ENCODE assay signal across 19 mouse cellular contexts in genomic region chr12:79016109-79016508, GRCm38 (mm10). TPM values are rescaled to one million over a fixed set of nuclear protein-coding genes. Genes with fewer than 3 reads are reported as not detected.
DNase-seq lines count a peak whose midpoint lies in the region; ATAC-seq lines count a peak whose summit lies in the region.
"Had no signal": no experiment of that assay in that cellular context is flagged by ENCODE, and none has a peak within 500 bp of the region (broad histone marks: within the 10 kb centered on the region; RNA-seq: fewer than 3 reads in every experiment).

No protein-coding gene starts in this region.

- peaks cover 3% of the 10 kb centered on the region; the same call in 1 of the 2 replicates for H3K4me1 ChIP-seq in neural tube, embryonic 11.5 days (ENCODE audit: control insufficient read depth, insufficient read depth, low read length)
- H3K4me1 ChIP-seq in embryonic facial prominence, embryonic 14.5 days (ENCODE audit: control insufficient read depth, insufficient read depth, low read length): no peaks in the 10 kb centered on the region
- H3K4me1 ChIP-seq in hindbrain, embryonic 12.5 days: peaks cover 8% of the 10 kb centered on the region
- H3K4me1 ChIP-seq in limb, embryonic 10.5 days: no peaks in the 10 kb centered on the region
- H3K4me1 ChIP-seq: hindbrain, embryonic 15.5 days; limb, embryonic 12.5 days; liver, embryonic 15.5 days had no signal

- H3K9ac ChIP-seq in neural tube, embryonic 11.5 days (ENCODE audit: low read length): no peak overlapping the region
- no peak overlapping the region for H3K9ac ChIP-seq in embryonic facial prominence, embryonic 14.5 days (ENCODE audit: low read depth, low read length)
- H3K9ac ChIP-seq in hindbrain, embryonic 12.5 days: no peak overlapping the region
- H3K9ac ChIP-seq: heart, embryonic 15.5 days; hindbrain, embryonic 15.5 days; limb, embryonic 12.5 days; liver, embryonic 15.5 days had no signal

- intact Hi-C loops in left cerebral cortex, postnatal 14 days (cut with DNase I): no loop called here

- DNase-seq in neural tube, embryonic 11.5 days (ENCODE audit: low spot score): peak; percentile 23
- DNase-seq in neural tube, embryonic 10.5 days (ENCODE audit: extremely low spot score, low spot score): no peak
- DNase-seq in embryonic facial prominence, embryonic 14.5 days (ENCODE audit: low spot score): peak; percentile 33
- peak; percentile 16 for DNase-seq in retina, embryonic 14.5 days (ENCODE audit: low spot score)
- no peak for DNase-seq in left cerebral cortex, adult 9 months (ENCODE audit: low spot score in 2 of 2)
- DNase-seq in limb, embryonic 10.5 days (ENCODE audit: low spot score): no peak
- DNase-seq in left cerebral cortex, postnatal 14 days (ENCODE audit: low spot score in 2 of 2): no peak
- DNase-seq: adrenal gland, adult 8-10 months; cerebellum, adult 2 months; heart, adult 11 months; kidney, adult 9 months; layer of hippocampus, postnatal 36 days; thymus, adult 18-20 months had no signal

- H3K27ac ChIP-seq in neural tube, embryonic 11.5 days (ENCODE audit: low read depth, low read length): no peak overlapping the region
- no peak overlapping the region for H3K27ac ChIP-seq in embryonic facial prominence, embryonic 14.5 days (replicated peaks; ENCODE audit: low read depth, low read length)
- no peak overlapping the region for H3K27ac ChIP-seq in hindbrain, embryonic 12.5 days
- no peak overlapping the region for H3K27ac ChIP-seq in limb, embryonic 10.5 days
- H3K27ac ChIP-seq: heart, embryonic 15.5 days; hindbrain, embryonic 15.5 days; limb, embryonic 12.5 days; liver, embryonic 15.5 days had no signal

- no peak overlapping the region for H3K4me2 ChIP-seq in neural tube, embryonic 11.5 days (ENCODE audit: low read depth)
- H3K4me2 ChIP-seq in embryonic facial prominence, embryonic 14.5 days (ENCODE audit: low read depth, low read length): no peak overlapping the region
- no peak overlapping the region for H3K4me2 ChIP-seq in hindbrain, embryonic 12.5 days (replicated peaks)
- H3K4me2 ChIP-seq: heart, embryonic 15.5 days; hindbrain, embryonic 15.5 days; limb, embryonic 12.5 days; liver, embryonic 15.5 days had no signal

- ATAC-seq in neural tube, embryonic 11.5 days (ENCODE audit: insufficient read depth, low FRiP score, low TSS enrichment): no peak; the same call in 1 of the 2 replicates
- 0 out of 2 replicates have a peak, but pooled peaks have one; percentile 26 for ATAC-seq in embryonic facial prominence, embryonic 14.5 days (ENCODE audit: low read depth)
- peak; percentile 81; the same call in 1 of the 2 replicates for ATAC-seq in hindbrain, embryonic 12.5 days (ENCODE audit: low FRiP score)

- 37% methylated on average over 5 of the region's 5 CpGs for WGBS in neural tube, embryonic 11.5 days
- 32% methylated on average over 5 of the region's 5 CpGs for WGBS in embryonic facial prominence, embryonic 14.5 days
- 15% methylated on average over 5 of the region's 5 CpGs for WGBS in hindbrain, embryonic 12.5 days
- WGBS in limb, embryonic 10.5 days: 67% methylated on average over 5 of the region's 5 CpGs

- no peaks in the 10 kb centered on the region for H3K9me3 ChIP-seq in neural tube, embryonic 11.5 days (ENCODE audit: control insufficient read depth, low read length)
- H3K9me3 ChIP-seq in embryonic facial prominence, embryonic 14.5 days (ENCODE audit: control insufficient read depth, low read length): no peaks in the 10 kb centered on the region
- H3K9me3 ChIP-seq in hindbrain, embryonic 12.5 days (replicated peaks): no peaks in the 10 kb centered on the region
- no peaks in the 10 kb centered on the region for H3K9me3 ChIP-seq in limb, embryonic 10.5 days (replicated peaks)
- H3K9me3 ChIP-seq: G1E; heart, embryonic 15.5 days; hindbrain, embryonic 15.5 days; limb, embryonic 12.5 days; liver, embryonic 15.5 days had no signal

- H3K36me3 ChIP-seq in neural tube, embryonic 11.5 days (ENCODE audit: control insufficient read depth, insufficient read depth, low read length): no peaks in the 10 kb centered on the region
- no peaks in the 10 kb centered on the region for H3K36me3 ChIP-seq in embryonic facial prominence, embryonic 14.5 days (ENCODE audit: control insufficient read depth, insufficient read depth, low read length)
- H3K36me3 ChIP-seq in hindbrain, embryonic 12.5 days: no peaks in the 10 kb centered on the region
- no peaks in the 10 kb centered on the region for H3K36me3 ChIP-seq in limb, embryonic 10.5 days
- H3K36me3 ChIP-seq: G1E; heart, embryonic 15.5 days; hindbrain, embryonic 15.5 days; limb, embryonic 12.5 days; liver, embryonic 15.5 days had no signal

- H3K4me3 ChIP-seq in neural tube, embryonic 11.5 days (ENCODE audit: low read depth, low read length): no peak overlapping the region
- H3K4me3 ChIP-seq in embryonic facial prominence, embryonic 14.5 days (ENCODE audit: low read depth, low read length): no peak overlapping the region
- H3K4me3 ChIP-seq in hindbrain, embryonic 12.5 days: no peak overlapping the region
- no peak overlapping the region for H3K4me3 ChIP-seq in limb, embryonic 10.5 days
- H3K4me3 ChIP-seq: heart, embryonic 15.5 days; hindbrain, embryonic 15.5 days; limb, embryonic 12.5 days; liver, embryonic 15.5 days had no signal

- H3K27me3 ChIP-seq in neural tube, embryonic 11.5 days (ENCODE audit: control insufficient read depth, insufficient read depth, low read length): no peaks in the 10 kb centered on the region
- H3K27me3 ChIP-seq in embryonic facial prominence, embryonic 14.5 days (replicated peaks; ENCODE audit: control insufficient read depth, insufficient read depth, low read length): no peaks in the 10 kb centered on the region
- no peaks in the 10 kb centered on the region for H3K27me3 ChIP-seq in hindbrain, embryonic 12.5 days
- no peaks in the 10 kb centered on the region for H3K27me3 ChIP-seq in limb, embryonic 10.5 days (ENCODE audit: low read depth, poor library complexity, severe bottlenecking)
- H3K27me3 ChIP-seq: heart, embryonic 15.5 days; hindbrain, embryonic 15.5 days; limb, embryonic 12.5 days; liver, embryonic 15.5 days had no signal

RNA-seq across cellular contexts. Expression of gene Tmem229b, which starts 8.7 kb away (rescaled TPM):
- polyA plus RNA-seq in neural tube, embryonic 11.5 days (2014; fragmentation: Nextera tagmentation; extraction: Ambion mirVana): 10.5 and 11.6 TPM in 2 replicates
- 8.1 and 9.5 TPM in 2 replicates for polyA plus RNA-seq in embryonic facial prominence, embryonic 14.5 days (2014; fragmentation: Nextera tagmentation; extraction: Ambion mirVana)
- 23.6 and 27.5 TPM in 2 replicates for polyA plus RNA-seq in hindbrain, embryonic 12.5 days (2016; fragmentation: Nextera tagmentation; extraction: Ambion mirVana)
- polyA plus RNA-seq in limb, embryonic 10.5 days (2016; fragmentation: Nextera tagmentation; extraction: Ambion mirVana): 1.3 and 2.3 TPM in 2 replicates
- total RNA-seq in left cerebral cortex, postnatal 14 days (2021): 10 to 100 TPM; 79.2 to 82.3 TPM

RNA-seq across cellular contexts. Expression of gene Plekhh1, which starts 12.9 kb away (rescaled TPM):
- polyA plus RNA-seq in neural tube, embryonic 11.5 days (2014; fragmentation: Nextera tagmentation; extraction: Ambion mirVana): 6.2 and 7.4 TPM in 2 replicates
- polyA plus RNA-seq in embryonic facial prominence, embryonic 14.5 days (2014; fragmentation: Nextera tagmentation; extraction: Ambion mirVana): 2.5 and 3.5 TPM in 2 replicates
- polyA plus RNA-seq in hindbrain, embryonic 12.5 days (2016; fragmentation: Nextera tagmentation; extraction: Ambion mirVana): 4.9 and 5.7 TPM in 2 replicates
- polyA plus RNA-seq in limb, embryonic 10.5 days (2016; fragmentation: Nextera tagmentation; extraction: Ambion mirVana): 3.3 and 4.3 TPM in 2 replicates
- total RNA-seq in left cerebral cortex, postnatal 14 days (2021): 1 to 10 TPM; 4.7 to 7.0 TPM

Comparison
In these comparisons a context has a peak if more than half of its experiments do, and no peak if none do; other contexts are left out.
1. DNase-seq: peak in neural tube, embryonic 11.5 days (single experiment), embryonic facial prominence, embryonic 14.5 days (single experiment) and retina, embryonic 14.5 days (single experiment); none in neural tube, embryonic 10.5 days (single experiment), left cerebral cortex, adult 9 months (0 of 2), limb, embryonic 10.5 days (single experiment) and left cerebral cortex, postnatal 14 days (0 of 2).